Mouse (Mus musculus) thymus, adult 2 months (tissue): Measurements from ENCODE around the gene Abi3bp. TPM values are rescaled to one million over a fixed set of nuclear protein-coding genes. Genes with fewer than 3 reads are reported as not detected.

Experiments
- DNase-seq: peaks from one replicate; pipeline ENCODE4 v3.0.0; 2021
- H3K27ac ChIP-seq: fragments of 200-500 bp; 2 replicates; pipeline ENCODE4 v1.5.1; 2012; ENCODE audit warnings: low read length, control low read depth; ENCODE audit not compliant: control insufficient read depth, insufficient read depth
- H3K27me3 ChIP-seq: fragments of 200-500 bp; 2 replicates; pipeline ENCODE4 v1.6.1; 2012; ENCODE audit warnings: mild to moderate bottlenecking, low read length, moderate library complexity, mixed read lengths; ENCODE audit not compliant: control insufficient read depth, insufficient read depth
- H3K36me3 ChIP-seq: fragments of 200-500 bp; 2 replicates; pipeline ENCODE4 v1.6.1; 2012; ENCODE audit warnings: mild to moderate bottlenecking, low read length, moderate library complexity; ENCODE audit not compliant: control insufficient read depth, insufficient read depth
- H3K4me1 ChIP-seq: fragments of 200-500 bp; replicated peaks from 2 replicates; pipeline ENCODE4 v1.6.1; 2012; ENCODE audit warnings: low read length; ENCODE audit not compliant: control insufficient read depth, insufficient read depth
- H3K4me3 ChIP-seq: fragments of 200-500 bp; 2 replicates; pipeline ENCODE4 v1.5.1; 2012; ENCODE audit warnings: mild to moderate bottlenecking, low read length, control low read depth, moderate library complexity; ENCODE audit not compliant: control insufficient read depth, insufficient read depth
- CTCF ChIP-seq: fragments of 200-500 bp; IDR thresholded peaks from 2 replicates; pipeline ENCODE4 v1.5.1; 2012; ENCODE audit warnings: mild to moderate bottlenecking, control low read depth, low read length, moderate library complexity, borderline replicate concordance; ENCODE audit not compliant: control insufficient read depth, poor library complexity, insufficient read depth; ENCODE audit errors: extremely low read depth
- POLR2A ChIP-seq: fragments of 200-500 bp; IDR thresholded peaks from 2 replicates; pipeline ENCODE4 v1.6.1; 2012; ENCODE audit warnings: mild to moderate bottlenecking, low read length, control low read depth, moderate library complexity; ENCODE audit not compliant: control insufficient read depth, poor library complexity, insufficient read depth; ENCODE audit errors: extremely low read depth
- WGBS: fragments of 180-500 bp; shearing (Covaris S2); methylation state at CpG from one replicate; pipeline ENCODE4 v1.1.7; 2018; 5-methylcytosine and 5-hydroxymethylcytosine counted together
- polyA plus RNA-seq: library from polyadenylated mRNA; depleted of rRNA; stranded (reverse); fragments of >200 nt; gene quantifications from 2 replicates; pipeline ENCODE4 v1.2.3, GENCODE M21; 2012

The Abi3bp gene
- polyA plus RNA-seq, 1 experiment = 1.3 TPM

GRCm38 (mm10) chr16:56673420-56673819 is 195.7 kb downstream of the Abi3bp start:
- no peaks in the 10 kb centered on the region for H3K36me3 ChIP-seq
- H3K27ac ChIP-seq = no peak overlapping the region
- H3K4me1 ChIP-seq = no peaks in the 10 kb centered on the region
- no peak for DNase-seq
- H3K27me3 ChIP-seq = no peaks in the 10 kb centered on the region
- 95% methylated on average over 2 of the region's 2 CpGs for WGBS
- TF ChIP-seq POLR2A = no peak
- no peak for TF ChIP-seq CTCF
- H3K4me3 ChIP-seq = no peak overlapping the region

DNA sequence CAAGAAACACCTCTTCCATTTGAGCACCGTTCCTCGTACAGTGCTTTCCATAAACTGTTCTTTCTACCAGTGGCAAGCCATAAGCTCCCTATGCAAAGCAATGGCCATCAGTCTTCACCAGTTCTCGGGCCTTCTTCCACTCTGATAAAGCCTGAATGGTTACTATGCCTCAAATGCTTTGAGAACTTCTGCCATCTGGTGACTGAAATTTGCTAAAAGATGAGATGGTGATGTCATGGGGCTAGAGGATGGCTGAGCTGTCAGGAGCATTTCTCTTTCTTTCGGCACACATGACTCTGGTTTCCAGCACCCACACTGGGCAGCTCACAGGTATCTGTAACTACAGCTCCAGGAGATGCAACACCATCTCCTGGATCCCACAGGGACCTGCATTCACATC is 199.5 kb downstream of the Abi3bp start:
- no peak overlapping the region for H3K27ac ChIP-seq
- no peaks in the 10 kb centered on the region for H3K36me3 ChIP-seq
- no peaks in the 10 kb centered on the region for H3K4me1 ChIP-seq
- no peak for DNase-seq
- no peak overlapping the region for H3K4me3 ChIP-seq
- 84% methylated on average over 4 of the region's 4 CpGs for WGBS
- no peaks in the 10 kb centered on the region for H3K27me3 ChIP-seq
- TF ChIP-seq POLR2A (no peak), CTCF (no peak)

DNA sequence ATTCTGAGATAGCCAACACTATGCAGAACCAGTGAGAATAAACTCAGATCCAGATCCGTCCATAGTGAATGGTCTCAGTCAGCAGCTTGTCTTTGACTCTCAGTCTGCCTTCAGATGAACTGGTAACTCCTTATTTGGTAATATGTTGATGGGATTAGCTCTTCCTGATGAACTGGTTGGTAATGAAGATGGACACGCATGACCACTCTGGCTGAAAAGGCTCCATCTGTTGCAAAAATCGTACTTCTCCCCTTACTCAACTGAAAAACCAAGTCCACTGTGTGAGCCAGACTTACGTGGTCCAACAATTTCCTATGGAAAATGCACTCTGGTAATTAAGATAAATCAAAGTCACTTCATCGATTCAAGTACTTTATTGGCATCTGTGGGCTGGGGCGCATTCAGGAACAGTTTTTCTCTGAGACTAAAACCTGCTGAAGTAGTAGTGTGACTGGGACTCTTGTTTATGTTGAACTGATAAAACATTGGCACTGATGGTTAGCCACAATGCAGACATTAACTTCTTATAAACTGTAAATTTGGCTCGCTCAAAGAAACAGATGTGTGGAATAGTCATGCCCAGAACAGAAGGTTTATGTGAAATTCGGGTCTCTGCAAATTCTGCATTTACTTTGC is 203.4 kb downstream of the Abi3bp start:
- Histone ChIP-seq H3K27me3 (no peaks in the 10 kb centered on the region), H3K27ac (no peak overlapping the region), H3K36me3 (peaks cover 10% of the 10 kb centered on the region; the same call in 1 of the 2 replicates), H3K4me3 (no peak overlapping the region), H3K4me1 (no peaks in the 10 kb centered on the region)
- 94% methylated on average over 8 of the region's 8 CpGs for WGBS
- TF ChIP-seq CTCF (no peak), POLR2A (no peak)
- DNase-seq = no peak

GRCm38 (mm10) chr16:56686747-56687146 is 209.1 kb downstream of the Abi3bp start:
- no peaks in the 10 kb centered on the region for H3K27me3 ChIP-seq
- 97% methylated on average over 5 of the region's 5 CpGs for WGBS
- no peak overlapping the region for H3K4me3 ChIP-seq
- no peak for DNase-seq
- peaks cover 40% of the 10 kb centered on the region for H3K36me3 ChIP-seq
- H3K4me1 ChIP-seq = no peaks in the 10 kb centered on the region
- TF ChIP-seq CTCF = no peak
- no peak for TF ChIP-seq POLR2A
- no peak overlapping the region for H3K27ac ChIP-seq

DNA sequence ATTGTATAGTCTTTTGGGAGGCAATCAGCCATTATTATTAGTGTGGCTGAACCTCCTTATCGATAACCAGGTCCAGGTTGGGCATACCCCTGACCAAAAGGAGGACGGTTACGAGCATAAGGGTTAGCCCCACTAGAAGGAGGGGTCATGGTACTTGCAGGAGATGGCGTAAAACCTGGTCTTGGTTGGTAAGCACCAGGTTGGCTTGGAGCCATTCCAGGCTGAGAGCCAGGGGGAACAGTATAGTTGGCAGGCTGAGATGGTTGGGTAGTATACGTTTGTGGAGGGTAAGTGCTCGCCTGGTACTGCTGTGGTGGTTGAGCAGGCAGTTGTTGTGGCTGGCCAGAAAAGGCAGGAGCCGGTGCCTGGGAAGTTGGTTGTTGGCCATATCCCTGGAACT is 213.0 kb downstream of the Abi3bp start:
- Histone ChIP-seq H3K27ac (no peak overlapping the region), H3K4me1 (no peaks in the 10 kb centered on the region), H3K27me3 (no peaks in the 10 kb centered on the region), H3K36me3 (peaks cover 55% of the 10 kb centered on the region), H3K4me3 (no peak overlapping the region)
- no peak for DNase-seq
- WGBS = 97% methylated on average over 7 of the region's 7 CpGs
- TF ChIP-seq POLR2A (no peak), CTCF (no peak)

DNA sequence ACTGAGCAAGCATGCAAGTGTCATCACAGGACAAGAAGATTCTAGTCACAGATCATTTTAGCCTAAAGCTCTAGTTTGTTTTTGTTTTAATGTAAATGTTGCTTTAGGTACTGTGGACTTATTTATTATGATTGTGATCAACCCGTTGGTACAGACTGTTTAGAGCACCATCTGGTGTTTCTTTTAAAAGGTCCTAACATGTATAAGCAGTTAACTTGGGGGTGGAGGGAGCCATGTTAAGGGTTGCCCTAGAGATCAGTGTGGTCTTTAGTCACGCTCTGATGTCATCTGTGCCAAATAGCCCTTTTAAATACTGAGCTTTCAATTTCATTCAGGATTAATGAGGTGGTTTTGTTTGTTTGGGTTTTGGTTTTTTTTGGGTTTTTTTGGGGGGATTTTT is 218.8 kb downstream of the Abi3bp start:
- no peaks in the 10 kb centered on the region for H3K27me3 ChIP-seq
- no peaks in the 10 kb centered on the region for H3K4me1 ChIP-seq
- WGBS = 87% methylated on average over 2 of the region's 2 CpGs
- no peak for TF ChIP-seq CTCF
- TF ChIP-seq POLR2A = no peak
- H3K36me3 ChIP-seq = peaks cover 52% of the 10 kb centered on the region
- no peak for DNase-seq
- H3K4me3 ChIP-seq = no peak overlapping the region
- no peak overlapping the region for H3K27ac ChIP-seq

DNA sequence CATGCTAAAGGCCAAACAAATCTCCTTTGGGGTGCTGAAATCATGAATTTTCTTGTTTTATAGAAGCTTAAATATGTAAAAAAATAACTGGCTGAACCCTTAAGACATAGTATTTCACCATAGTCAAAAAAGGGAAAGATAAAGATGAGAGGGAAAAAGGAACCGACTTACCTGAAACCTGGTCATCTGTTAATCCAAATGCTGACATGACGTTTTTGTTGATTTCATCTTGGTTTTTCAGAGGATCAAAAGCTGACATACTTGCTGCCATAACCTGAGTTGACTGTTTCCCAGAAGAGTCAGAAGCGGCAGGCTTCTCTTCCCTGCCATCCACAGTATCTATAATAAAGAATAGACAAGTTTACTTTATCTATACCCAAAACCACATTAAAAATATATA is 223.2 kb downstream of the Abi3bp start:
- H3K4me3 ChIP-seq = no peak overlapping the region
- H3K27ac ChIP-seq = no peak overlapping the region
- TF ChIP-seq CTCF = no peak
- peaks cover 44% of the 10 kb centered on the region for H3K36me3 ChIP-seq
- DNase-seq = no peak
- no peaks in the 10 kb centered on the region for H3K4me1 ChIP-seq
- no peaks in the 10 kb centered on the region for H3K27me3 ChIP-seq
- WGBS = 98% methylated on average over 3 of the region's 3 CpGs
